Mouse (Mus musculus): ENCODE measurements around the gene Nnmt. TPM values are rescaled to one million over a fixed set of nuclear protein-coding genes. Genes with fewer than 3 reads are reported as not detected.

Nnmt gene
- total and polyA plus RNA-seq, 3 experiments = not detected

DNA sequence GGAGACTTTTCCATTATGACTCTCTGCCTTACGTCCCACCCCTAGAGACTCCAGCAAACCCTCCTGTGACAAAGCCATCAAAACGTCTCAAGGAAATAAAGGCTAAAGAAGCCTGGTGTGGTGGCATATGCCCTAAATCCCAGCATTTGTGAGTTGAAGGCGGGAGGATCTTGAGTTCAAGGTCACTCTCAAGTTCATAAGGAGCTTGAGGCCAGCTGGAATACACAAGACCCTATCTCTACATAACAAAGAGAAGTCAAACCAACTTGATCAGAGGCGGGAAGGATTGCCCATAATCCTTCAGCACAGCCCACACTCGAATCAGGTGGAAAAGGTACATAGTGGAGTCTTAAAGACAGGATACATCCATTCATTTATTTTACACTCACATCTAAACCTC lies 7.5 kb downstream of the Nnmt start:
- no peak overlapping the region for H3K27ac ChIP-seq (ENCODE audit: insufficient read depth, low read depth)
- TF ChIP-seq HCFC1 (IDR thresholded peaks at IDR 0.05; ENCODE audit: low read depth, low read length) (no peak), TCF12 (IDR thresholded peaks at IDR 0.05; ENCODE audit: low read depth, low read length) (no peak), MAZ (IDR thresholded peaks at IDR 0.05; ENCODE audit: low read depth, low read length) (no peak), CHD2 (IDR thresholded peaks at IDR 0.05; ENCODE audit: low read length) (no peak), USF2 (conservative IDR thresholded peaks at IDR 0.05; ENCODE audit: low read depth, low read length) (no peak), ELF1 (IDR thresholded peaks at IDR 0.05; ENCODE audit: low read depth, low read length) (no peak), USF1 (IDR thresholded peaks at IDR 0.05; ENCODE audit: low read depth, low read length) (no peak), E2F4 (IDR thresholded peaks at IDR 0.05; ENCODE audit: insufficient replicate concordance, low read depth, low read length) (no peak), ETS1 (conservative IDR thresholded peaks at IDR 0.05; ENCODE audit: low read depth, low read length) (no peak), ZNF384 (IDR thresholded peaks at IDR 0.05; ENCODE audit: low read depth, low read length) (no peak), MEF2A (IDR thresholded peaks at IDR 0.05; ENCODE audit: borderline replicate concordance, low read depth, low read length) (no peak)
- H3K79me2 ChIP-seq (replicated peaks; ENCODE audit: control insufficient read depth, extremely low read depth, insufficient read depth, poor library complexity, severe bottlenecking) = no peaks in the 10 kb centered on the region
- dilution Hi-C loops (cut with MboI; ENCODE audit: extremely low pct_ligation_motif_present, extremely low pct_unique_long_range_greater_than_20kb, low sequenced_read_pairs) (no loop called here), in situ Hi-C loops (cut with MboI; ENCODE audit: low pct_ligation_motif_present, low pct_unique_long_range_greater_than_20kb, low sequenced_read_pairs) (loop anchor here (10.0 kb wide), 2 partner anchors 133 to 333 kb away; no protein-coding TSS in a partner anchor)
- DNase-seq (ENCODE audit: extremely low read depth) = no peak
- H3K36me3 ChIP-seq (replicated peaks in 1 of 2; ENCODE audit: control insufficient read depth in 1 of 2, insufficient read depth in 1 of 2, low read length in 1 of 2) = no peaks in the 10 kb centered on the region
- H3K9me3 ChIP-seq (replicated peaks; ENCODE audit: low read length) = no peaks in the 10 kb centered on the region
- no peak overlapping the region for H3K4me2 ChIP-seq (ENCODE audit: insufficient read depth, low read depth, poor library complexity, severe bottlenecking)
- H3K27me3 ChIP-seq (replicated peaks) = peaks cover 11% of the 10 kb centered on the region
- H3K9ac ChIP-seq (ENCODE audit: insufficient read depth, low read depth) = no peak overlapping the region
- no peak overlapping the region for H3K4me3 ChIP-seq (replicated peaks in 1 of 3; ENCODE audit: low read depth in 2 of 3, low read length in 2 of 3, poor library complexity in 1 of 3)
- H3K4me1 ChIP-seq (ENCODE audit: control insufficient read depth in 1 of 2, insufficient read depth in 2 of 2) = no peaks in the 10 kb centered on the region

- no peak for DNase-seq (ENCODE audit: extremely low read depth)
- H3K4me2 ChIP-seq (ENCODE audit: insufficient read depth, low read depth, poor library complexity, severe bottlenecking) = no peak overlapping the region
- H3K79me2 ChIP-seq (replicated peaks; ENCODE audit: control insufficient read depth, extremely low read depth, insufficient read depth, poor library complexity, severe bottlenecking) = no peaks in the 10 kb centered on the region
- no peak overlapping the region for H3K9ac ChIP-seq (ENCODE audit: insufficient read depth, low read depth)
- H3K4me1 ChIP-seq (ENCODE audit: control insufficient read depth in 1 of 2, insufficient read depth in 2 of 2) = no peaks in the 10 kb centered on the region
- H3K9me3 ChIP-seq (replicated peaks; ENCODE audit: low read length) = no peaks in the 10 kb centered on the region
- dilution Hi-C loops (cut with MboI; ENCODE audit: extremely low pct_ligation_motif_present, extremely low pct_unique_long_range_greater_than_20kb, low sequenced_read_pairs) (no loop called here), in situ Hi-C loops (cut with MboI; ENCODE audit: low pct_ligation_motif_present, low pct_unique_long_range_greater_than_20kb, low sequenced_read_pairs) (loop anchor here (10.0 kb wide), 2 partner anchors 132 to 332 kb away; no protein-coding TSS in a partner anchor)
- H3K36me3 ChIP-seq (replicated peaks in 1 of 2; ENCODE audit: control insufficient read depth in 1 of 2, insufficient read depth in 1 of 2, low read length in 1 of 2) = no peaks in the 10 kb centered on the region
- no peak overlapping the region for H3K4me3 ChIP-seq (replicated peaks in 1 of 3; ENCODE audit: low read depth in 2 of 3, low read length in 2 of 3, poor library complexity in 1 of 3)
- TF ChIP-seq USF1 (IDR thresholded peaks at IDR 0.05; ENCODE audit: low read depth, low read length) (no peak), KAT2A (IDR thresholded peaks at IDR 0.05; ENCODE audit: insufficient replicate concordance, low read length) (no peak), RAD21 (IDR thresholded peaks at IDR 0.05; ENCODE audit: low read depth, low read length) (no peak), ZC3H11A (IDR thresholded peaks at IDR 0.05; ENCODE audit: low read depth, low read length) (no peak)
- H3K27me3 ChIP-seq (replicated peaks) = peaks cover 13% of the 10 kb centered on the region
- H3K27ac ChIP-seq (ENCODE audit: insufficient read depth, low read depth) = no peak overlapping the region
Observed at GRCm38 (mm10) chr9:48596924-48597323, 8.0 kb downstream of the Nnmt start.
